Mouse (Mus musculus): ENCODE measurements around the gene Gfra1. TPM values are rescaled to one million over a fixed set of nuclear protein-coding genes. Genes with fewer than 3 reads are reported as not detected.

Gene Gfra1
- polyA plus RNA-seq, 1 experiment from 2014 or later: 24.0 TPM

DNA sequence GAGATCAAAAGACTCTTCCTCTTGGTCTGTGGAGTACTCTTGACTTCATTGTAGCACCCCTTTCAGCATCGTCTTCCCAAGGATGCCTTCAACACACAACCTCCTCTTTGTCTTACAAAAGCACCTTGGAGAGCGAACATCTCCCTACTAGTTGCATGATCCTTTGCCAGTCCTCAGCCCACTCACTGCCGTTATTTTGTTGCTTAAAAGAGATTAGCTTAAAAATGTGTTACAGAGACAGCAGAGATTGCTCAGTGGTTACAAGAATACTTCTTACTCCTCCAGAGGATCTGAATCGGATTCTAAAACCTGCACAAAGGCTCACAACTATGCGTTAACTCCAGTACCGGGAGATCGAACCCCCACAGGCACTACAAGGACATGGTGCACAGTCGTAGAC is 205.5 kb downstream of the Gfra1 start:
- no peak for ATAC-seq (ENCODE audit: insufficient number of reproducible peaks, insufficient read depth, low FRiP score, low TSS enrichment, low read depth)
- H3K27me3 ChIP-seq: peaks cover 18% of the 10 kb centered on the region
- H3K36me3 ChIP-seq: no peaks in the 10 kb centered on the region
- 83% methylated on average over 8 of the region's 8 CpGs for WGBS
- H3K4me1 ChIP-seq: no peaks in the 10 kb centered on the region
- H3K9ac ChIP-seq: no peak overlapping the region
- no peak overlapping the region for H3K4me2 ChIP-seq
- H3K9me3 ChIP-seq: no peaks in the 10 kb centered on the region
- no peak overlapping the region for H3K4me3 ChIP-seq
- H3K27ac ChIP-seq: no peak overlapping the region

DNA sequence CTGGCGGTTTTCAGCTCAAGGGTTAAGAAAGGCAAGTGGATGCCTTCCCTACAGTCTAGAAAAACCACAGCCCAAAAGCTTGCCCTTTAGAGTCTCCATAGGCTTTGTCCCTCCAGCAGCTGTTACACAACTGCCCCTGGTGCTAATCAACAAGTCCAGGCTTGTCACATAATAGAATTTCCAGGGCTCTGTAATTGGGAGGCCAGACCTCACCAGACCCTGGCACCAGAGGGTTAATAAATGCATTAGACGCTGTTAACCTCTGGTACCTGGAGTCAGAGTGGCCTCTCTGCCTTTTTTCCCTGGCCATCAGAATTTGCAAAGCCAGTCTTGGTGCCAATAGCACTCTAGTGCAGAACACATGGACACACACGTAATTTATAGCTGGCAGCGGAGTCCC is 211.6 kb downstream of the Gfra1 start:
- no peak overlapping the region for H3K4me2 ChIP-seq
- peaks cover 19% of the 10 kb centered on the region for H3K27me3 ChIP-seq
- peaks cover 8% of the 10 kb centered on the region; the same call in 1 of the 2 replicates for H3K4me1 ChIP-seq
- no peak overlapping the region for H3K27ac ChIP-seq
- H3K9me3 ChIP-seq: no peaks in the 10 kb centered on the region
- no peak for ATAC-seq (ENCODE audit: insufficient number of reproducible peaks, insufficient read depth, low FRiP score, low TSS enrichment, low read depth)
- H3K4me3 ChIP-seq: no peak overlapping the region
- no peaks in the 10 kb centered on the region for H3K36me3 ChIP-seq
- 57% methylated on average over 4 of the region's 4 CpGs for WGBS
- 0 out of 2 replicates have a peak overlapping the region, but pooled peaks have one; percentile 6 for H3K9ac ChIP-seq

DNA sequence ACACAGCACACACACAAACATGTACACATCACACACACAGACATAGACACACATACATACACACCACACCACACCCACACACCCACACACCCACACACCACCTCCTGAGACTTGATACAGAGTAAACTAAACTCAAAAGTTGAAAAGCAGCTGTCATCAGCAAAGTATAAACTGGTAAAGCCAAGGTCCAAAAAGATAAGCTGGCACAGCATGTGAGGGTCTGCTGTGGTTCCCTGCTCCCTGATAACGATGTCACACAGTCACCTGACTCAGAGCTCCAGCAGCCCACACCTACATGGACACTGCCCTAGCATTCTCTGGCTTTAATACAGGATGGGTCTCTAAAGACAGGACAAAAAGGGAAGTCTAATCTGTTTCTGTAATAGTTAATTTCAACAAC is 212.1 kb downstream of the Gfra1 start:
- H3K4me2 ChIP-seq: no peak overlapping the region
- H3K9ac ChIP-seq: no peak overlapping the region
- H3K27ac ChIP-seq: no peak overlapping the region
- H3K27me3 ChIP-seq: peaks cover 19% of the 10 kb centered on the region
- no peaks in the 10 kb centered on the region for H3K9me3 ChIP-seq
- H3K4me1 ChIP-seq: peaks cover 8% of the 10 kb centered on the region; the same call in 1 of the 2 replicates
- ATAC-seq (ENCODE audit: insufficient number of reproducible peaks, insufficient read depth, low FRiP score, low TSS enrichment, low read depth): no peak
- no peaks in the 10 kb centered on the region for H3K36me3 ChIP-seq
- 79% methylated on average over 1 of the region's 1 CpGs for WGBS
- H3K4me3 ChIP-seq: no peak overlapping the region

DNA sequence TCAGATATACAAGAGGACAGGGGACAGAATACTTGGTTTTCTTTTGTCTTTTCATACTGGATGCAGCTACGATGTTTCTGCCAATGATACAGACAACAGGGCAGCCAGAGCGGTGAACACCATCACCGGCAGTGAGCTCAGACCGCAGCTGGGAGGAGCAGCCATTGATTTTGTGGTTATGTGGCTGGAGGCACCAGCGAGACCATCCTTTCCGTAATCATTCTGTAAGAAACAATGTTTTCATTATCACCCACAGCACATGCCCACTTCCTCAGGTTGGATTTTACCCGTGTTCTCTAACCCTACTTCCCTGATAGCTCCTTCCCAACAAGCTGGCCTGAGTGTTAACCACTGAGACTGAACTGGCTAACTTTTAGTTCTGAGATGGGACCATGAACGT is 217.4 kb downstream of the Gfra1 start:
- ATAC-seq (ENCODE audit: insufficient number of reproducible peaks, insufficient read depth, low FRiP score, low TSS enrichment, low read depth): no peak
- no peak overlapping the region for H3K4me2 ChIP-seq
- no peaks in the 10 kb centered on the region for H3K36me3 ChIP-seq
- WGBS: 69% methylated on average over 8 of the region's 8 CpGs
- H3K27ac ChIP-seq: no peak overlapping the region
- no peak overlapping the region for H3K4me3 ChIP-seq
- H3K9ac ChIP-seq: no peak overlapping the region
- H3K9me3 ChIP-seq: no peaks in the 10 kb centered on the region
- H3K4me1 ChIP-seq: peaks cover 16% of the 10 kb centered on the region
- H3K27me3 ChIP-seq: no peaks in the 10 kb centered on the region

DNA sequence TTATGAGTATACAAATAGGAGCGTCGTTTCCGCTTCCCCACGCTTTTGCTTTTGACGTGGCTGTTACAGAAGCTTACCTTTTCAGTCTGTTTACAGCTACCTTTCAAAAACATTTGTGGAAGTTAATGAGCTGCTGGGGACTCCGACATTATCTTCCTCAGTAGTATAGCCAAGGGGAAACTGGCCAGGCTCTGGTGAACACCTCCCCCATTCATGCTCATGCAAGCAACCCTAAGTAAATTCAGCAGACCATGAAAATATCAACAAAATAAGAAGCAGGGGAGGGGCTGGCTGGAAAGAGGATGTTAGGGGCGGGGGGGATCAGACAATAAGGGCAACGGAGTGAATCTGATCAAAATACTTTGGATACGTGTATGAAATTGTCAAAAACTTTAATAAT is 228.0 kb downstream of the Gfra1 start:
- H3K9me3 ChIP-seq: no peaks in the 10 kb centered on the region
- H3K9ac ChIP-seq: no peak overlapping the region
- H3K4me2 ChIP-seq: no peak overlapping the region
- no peak overlapping the region for H3K4me3 ChIP-seq
- no peak for ATAC-seq (ENCODE audit: insufficient number of reproducible peaks, insufficient read depth, low FRiP score, low TSS enrichment, low read depth)
- WGBS: 59% methylated on average over 9 of the region's 9 CpGs
- peaks cover 9% of the 10 kb centered on the region; the same call in 1 of the 2 replicates for H3K27me3 ChIP-seq
- no peak overlapping the region for H3K27ac ChIP-seq
- peaks cover 18% of the 10 kb centered on the region for H3K4me1 ChIP-seq
- H3K36me3 ChIP-seq: no peaks in the 10 kb centered on the region

DNA sequence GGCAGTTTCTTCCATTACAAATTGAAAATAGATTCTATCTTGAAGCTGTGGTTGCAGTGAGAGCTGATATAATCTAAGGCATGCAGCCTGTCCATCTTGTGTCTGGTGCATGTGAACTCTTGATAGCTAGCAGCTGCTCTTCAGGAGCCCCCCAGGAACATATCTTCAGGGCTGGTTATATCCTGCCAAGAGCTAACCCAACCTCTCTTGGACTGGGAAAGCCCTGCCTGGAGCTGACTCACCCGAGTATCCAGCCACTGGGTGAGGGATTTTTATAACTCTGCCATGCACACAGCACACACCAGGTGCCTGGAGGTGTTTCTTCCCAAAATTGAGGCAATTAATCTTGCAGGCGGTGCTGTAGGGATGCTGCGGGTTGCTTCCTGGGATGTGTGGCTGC is 228.8 kb downstream of the Gfra1 start:
- H3K4me3 ChIP-seq: no peak overlapping the region
- no peak for ATAC-seq (ENCODE audit: insufficient number of reproducible peaks, insufficient read depth, low FRiP score, low TSS enrichment, low read depth)
- no peak overlapping the region for H3K9ac ChIP-seq
- no peaks in the 10 kb centered on the region for H3K36me3 ChIP-seq
- 25% methylated on average over 3 of the region's 3 CpGs for WGBS
- H3K4me2 ChIP-seq: no peak overlapping the region
- H3K9me3 ChIP-seq: no peaks in the 10 kb centered on the region
- H3K4me1 ChIP-seq: peaks cover 18% of the 10 kb centered on the region
- peaks cover 17% of the 10 kb centered on the region; the same call in 1 of the 2 replicates for H3K27me3 ChIP-seq
- H3K27ac ChIP-seq: no peak overlapping the region

DNA sequence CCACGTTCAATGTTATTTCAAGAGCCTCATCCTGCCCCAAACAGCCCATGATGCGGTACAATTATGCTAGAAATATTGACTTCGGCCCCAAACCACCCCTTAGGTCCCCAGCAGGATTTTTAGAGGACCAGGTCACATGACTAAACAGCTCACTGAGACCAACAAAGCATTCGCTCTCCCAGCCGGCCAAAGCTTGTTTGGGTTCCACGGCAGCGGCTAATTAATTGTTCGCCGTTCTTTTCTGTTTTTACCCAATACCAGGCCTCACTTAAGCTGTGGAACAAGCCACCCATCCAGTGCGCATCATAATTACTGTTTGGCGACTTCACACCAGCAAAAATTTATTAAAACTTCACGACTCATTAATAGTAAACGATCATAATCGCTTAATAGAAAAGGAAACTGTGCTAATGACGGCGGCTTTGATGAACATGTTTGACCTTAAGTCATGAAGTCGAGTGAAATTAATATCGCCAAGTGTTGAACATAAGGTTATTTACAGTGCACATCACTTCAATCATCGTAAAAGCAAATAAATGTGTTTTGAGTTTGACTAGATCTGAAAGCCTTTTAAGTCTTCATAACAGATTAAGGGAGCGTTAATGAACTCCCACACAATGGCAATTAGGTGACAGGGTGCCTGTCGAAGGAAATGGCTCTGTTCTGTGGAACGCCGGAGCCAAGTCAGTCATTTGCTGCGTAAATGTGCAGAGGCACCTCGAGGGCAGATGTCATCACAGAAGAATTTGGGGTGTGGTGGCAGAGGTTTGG is 235.5 kb downstream of the Gfra1 start:
- Histone ChIP-seq H3K27me3 (peaks cover 17% of the 10 kb centered on the region), H3K27ac (no peak overlapping the region), H3K9me3 (no peaks in the 10 kb centered on the region), H3K36me3 (no peaks in the 10 kb centered on the region), H3K4me3 (no peak overlapping the region), H3K4me2 (no peak overlapping the region), H3K9ac (no peak overlapping the region), H3K4me1 (0 out of 2 replicates have a peak, but pooled peaks cover 2% of the 10 kb centered on the region)
- WGBS: 72% methylated on average over 25 of the region's 25 CpGs
- no peak for ATAC-seq (ENCODE audit: insufficient number of reproducible peaks, insufficient read depth, low FRiP score, low TSS enrichment, low read depth)

DNA sequence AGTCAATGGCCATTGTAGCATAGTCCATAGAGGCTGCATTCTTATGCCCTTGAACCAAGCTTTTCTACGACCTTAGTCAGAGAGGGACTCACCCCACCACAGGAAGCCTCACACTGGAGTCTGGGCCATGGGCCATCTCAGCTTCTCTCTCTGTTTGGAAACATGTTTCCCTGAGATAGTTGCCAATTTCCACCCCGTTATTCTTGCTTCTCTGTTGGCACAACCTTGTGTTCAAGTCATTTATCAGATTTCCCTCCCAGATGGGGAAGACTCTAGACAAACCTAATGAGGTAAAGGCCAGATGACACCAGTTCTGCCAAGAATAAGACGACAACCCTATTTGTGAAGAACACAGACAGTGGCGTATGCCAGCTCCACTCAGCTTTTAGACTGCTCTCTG is 238.1 kb downstream of the Gfra1 start:
- WGBS: 81% methylated on average over 4 of the region's 4 CpGs
- no peak overlapping the region for H3K4me2 ChIP-seq
- H3K27me3 ChIP-seq: peaks cover 16% of the 10 kb centered on the region
- no peak overlapping the region for H3K9ac ChIP-seq
- 0 out of 2 replicates have a peak, but pooled peaks cover 2% of the 10 kb centered on the region for H3K4me1 ChIP-seq
- H3K4me3 ChIP-seq: no peak overlapping the region
- no peaks in the 10 kb centered on the region for H3K9me3 ChIP-seq
- no peaks in the 10 kb centered on the region for H3K36me3 ChIP-seq
- ATAC-seq (ENCODE audit: insufficient number of reproducible peaks, insufficient read depth, low FRiP score, low TSS enrichment, low read depth): no peak
- no peak overlapping the region for H3K27ac ChIP-seq

DNA sequence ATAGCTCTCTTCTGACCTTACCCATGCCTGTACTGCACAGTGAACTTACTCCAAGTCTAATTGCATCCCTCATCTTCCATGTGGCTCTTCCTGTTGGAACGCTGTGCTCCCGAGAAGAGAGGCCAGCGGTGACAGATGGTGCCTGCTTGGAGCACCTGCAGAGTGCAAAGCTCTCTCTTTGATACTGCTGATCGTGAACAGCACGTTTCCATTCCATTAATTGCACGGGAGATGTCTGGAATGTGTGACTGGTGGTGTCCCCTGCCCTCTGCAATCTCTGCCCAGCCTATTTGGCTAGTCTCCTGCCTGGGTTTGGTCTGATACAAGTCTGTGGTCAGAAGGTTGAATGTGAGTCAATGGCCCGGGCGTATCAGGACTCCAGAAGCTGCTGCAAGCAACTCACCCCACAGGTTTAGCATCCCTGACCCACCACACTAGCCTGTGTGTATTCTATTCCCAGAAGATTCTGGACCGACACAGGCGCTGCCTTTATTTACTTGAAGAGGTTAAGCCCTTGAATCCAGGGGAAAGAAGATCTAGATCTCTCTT is 249.1 kb downstream of the Gfra1 start:
- 78% methylated on average over 10 of the region's 10 CpGs for WGBS
- H3K27me3 ChIP-seq: peaks cover 27% of the 10 kb centered on the region

DNA sequence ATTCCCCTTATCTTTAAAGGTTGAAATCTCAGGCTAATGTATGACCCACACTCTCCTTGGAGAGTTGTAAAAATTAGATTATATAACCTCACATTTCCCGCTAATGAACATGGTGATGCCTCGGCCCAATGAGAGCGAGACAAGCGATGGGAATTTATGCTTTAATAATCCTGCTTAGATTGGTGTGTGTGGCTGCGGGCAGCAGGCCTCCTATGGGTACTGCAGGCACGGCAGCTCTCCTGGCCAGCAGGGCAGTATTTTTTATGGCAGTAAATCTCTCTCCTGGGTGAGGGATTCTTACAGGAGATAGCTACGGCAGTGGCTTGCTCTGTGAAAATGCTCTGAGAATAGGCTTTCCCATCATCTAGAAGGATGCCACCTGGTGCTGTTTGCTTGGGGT is 250.2 kb downstream of the Gfra1 start:
- WGBS: 86% methylated on average over 7 of the region's 7 CpGs

More for the DNA sequence above, 249.1 kb downstream of the Gfra1 start:
- Histone ChIP-seq H3K36me3 (no peaks in the 10 kb centered on the region), H3K9ac (no peak overlapping the region), H3K4me1 (peaks cover 23% of the 10 kb centered on the region), H3K9me3 (no peaks in the 10 kb centered on the region), H3K4me2 (no peak overlapping the region), H3K27ac (no peak overlapping the region), H3K4me3 (no peak overlapping the region)
- no peak for ATAC-seq (ENCODE audit: insufficient number of reproducible peaks, insufficient read depth, low FRiP score, low TSS enrichment, low read depth)

DNA sequence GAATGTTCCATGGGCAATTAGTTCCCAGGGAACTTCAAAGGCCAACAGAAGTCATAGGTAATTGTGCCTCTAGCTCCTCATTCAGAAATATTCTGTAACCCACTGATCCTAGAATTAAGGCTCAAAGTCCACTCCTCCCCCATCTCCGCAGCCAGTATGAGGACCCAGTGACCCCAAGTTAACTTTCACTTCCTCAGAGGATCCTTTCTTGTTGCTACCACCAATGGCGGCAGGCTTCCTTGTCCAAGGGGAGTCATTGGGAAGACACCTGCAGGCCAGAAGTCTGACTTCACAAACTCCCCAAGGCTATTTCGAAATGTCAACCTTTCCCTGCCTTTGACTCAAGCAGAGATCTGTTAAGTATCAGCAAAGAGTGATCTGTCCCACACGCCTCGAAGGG is 253.1 kb downstream of the Gfra1 start:
- 34% methylated on average over 5 of the region's 5 CpGs for WGBS
- Histone ChIP-seq H3K4me2 (no peak overlapping the region), H3K4me1 (peaks cover 50% of the 10 kb centered on the region), H3K27ac (no peak overlapping the region), H3K36me3 (no peaks in the 10 kb centered on the region), H3K4me3 (no peak overlapping the region), H3K9me3 (no peaks in the 10 kb centered on the region), H3K9ac (no peak overlapping the region), H3K27me3 (peaks cover 22% of the 10 kb centered on the region)
- ATAC-seq (ENCODE audit: insufficient number of reproducible peaks, insufficient read depth, low FRiP score, low TSS enrichment, low read depth): no peak

More for the DNA sequence above, 250.2 kb downstream of the Gfra1 start:
- Histone ChIP-seq H3K27ac (no peak overlapping the region), H3K9me3 (no peaks in the 10 kb centered on the region), H3K4me1 (peaks cover 34% of the 10 kb centered on the region), H3K4me3 (no peak overlapping the region), H3K4me2 (no peak overlapping the region), H3K27me3 (peaks cover 27% of the 10 kb centered on the region), H3K36me3 (no peaks in the 10 kb centered on the region), H3K9ac (no peak overlapping the region)
- ATAC-seq (ENCODE audit: insufficient number of reproducible peaks, insufficient read depth, low FRiP score, low TSS enrichment, low read depth): no peak

DNA sequence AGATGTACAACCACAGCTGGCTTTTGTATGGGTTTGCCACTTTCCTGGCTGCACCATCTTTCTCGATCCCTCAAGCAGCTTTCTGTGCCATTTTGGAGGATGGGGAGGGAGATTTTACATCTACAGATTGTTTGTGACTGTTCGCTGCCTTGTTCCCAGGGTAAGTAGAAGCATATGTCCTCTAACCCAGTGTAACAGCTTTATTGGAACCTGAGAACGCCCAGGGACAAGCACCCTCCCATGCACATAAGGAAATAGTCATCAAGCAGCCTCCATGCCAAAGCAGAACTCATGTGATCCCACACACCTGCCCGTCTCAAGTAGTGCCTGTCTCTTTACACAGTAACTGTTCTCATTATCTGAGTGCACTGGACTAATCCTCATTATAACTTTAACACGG is 256.0 kb downstream of the Gfra1 start:
- Histone ChIP-seq H3K9ac (no peak overlapping the region), H3K9me3 (no peaks in the 10 kb centered on the region), H3K4me3 (no peak overlapping the region), H3K27ac (peak overlapping the region; percentile 51), H3K4me1 (peaks cover 50% of the 10 kb centered on the region), H3K4me2 (peak overlapping the region; percentile 37), H3K36me3 (no peaks in the 10 kb centered on the region), H3K27me3 (peaks cover 5% of the 10 kb centered on the region)
- 0 out of 2 replicates have a peak, but pooled peaks have one; percentile 69 for ATAC-seq (ENCODE audit: insufficient number of reproducible peaks, insufficient read depth, low FRiP score, low TSS enrichment, low read depth)
- WGBS: 25% methylated on average over 5 of the region's 5 CpGs
